Mouse (Mus musculus) G1E (cell line): ENCODE data around the gene Fgfr2. TPM values are rescaled to one million over a fixed set of nuclear protein-coding genes. Genes with fewer than 3 reads are reported as not detected.

Experiments used
- ATAC-seq: 2 replicates; pipeline ENCODE4 v1.8.0; 2016; ENCODE audit warnings: mild to moderate bottlenecking; ENCODE audit not compliant: insufficient number of reproducible peaks, poor library complexity, low FRiP score, severe bottlenecking; ENCODE audit errors: extremely low read depth
- DNase-seq: peaks from one replicate; pipeline ENCODE4 v3.0.0; 2012; ENCODE audit warnings: low spot score
- H3K27me3 ChIP-seq: 2 replicates; pipeline ENCODE4 v1.6.1; 2012; ENCODE audit warnings: mild to moderate bottlenecking, low read length, inconsistent platforms; ENCODE audit not compliant: insufficient read depth
- H3K36me3 ChIP-seq: replicated peaks from 2 replicates; pipeline ENCODE3; 2012; ENCODE audit warnings: mild to moderate bottlenecking, inconsistent platforms
- H3K4me1 ChIP-seq: 2 replicates; pipeline ENCODE4 v1.6.1; 2012; ENCODE audit warnings: low read depth, low read length, inconsistent platforms, mixed read lengths; ENCODE audit not compliant: insufficient read depth
- H3K4me3 ChIP-seq: 2 replicates; pipeline ENCODE4 v1.5.1; 2012; ENCODE audit warnings: low read depth, mild to moderate bottlenecking, inconsistent platforms, low read length, moderate library complexity, mixed read lengths
- H3K9me3 ChIP-seq: replicated peaks from 2 replicates; pipeline ENCODE4 v1.6.1; 2012; ENCODE audit warnings: inconsistent platforms
- CTCF ChIP-seq: IDR thresholded peaks from 2 replicates; pipeline ENCODE4 v1.5.1; 2012; ENCODE audit warnings: low read depth, low read length, inconsistent platforms, mixed read lengths
- GATA1 ChIP-seq: IDR thresholded peaks from 2 replicates; pipeline ENCODE4 v1.6.1; 2012; ENCODE audit warnings: borderline replicate concordance, low read length, inconsistent platforms, mixed read lengths
- GATA2 ChIP-seq: IDR thresholded peaks from 2 replicates; pipeline ENCODE4 v1.6.1; 2012; ENCODE audit warnings: low read depth, low read length, inconsistent platforms, borderline replicate concordance
- POLR2AphosphoS5 ChIP-seq: IDR thresholded peaks from 2 replicates; pipeline ENCODE4 v1.6.1; 2012; ENCODE audit warnings: low read depth, low read length, inconsistent platforms; ENCODE audit not compliant: insufficient replicate concordance
- TAL1 ChIP-seq: conservative IDR thresholded peaks from 2 replicates; pipeline ENCODE4 v1.6.1; 2012; ENCODE audit warnings: low read depth, low read length, inconsistent platforms, mixed read lengths
- polyA plus RNA-seq: library from polyadenylated mRNA; stranded (reverse); fragments of >175 nt; gene quantifications from 2 replicates; pipeline ENCODE4 v1.2.3, GENCODE M21; 2012
- total RNA-seq, 2 experiments: library from RNA; stranded (forward) in 1 of 2; stranded (reverse) in 1 of 2; fragments of 200-1000 nt in 1 of 2; fragments of >200 nt in 1 of 2; fragmentation: Nextera tagmentation in 1 of 2; gene quantifications; 2 replicates each; pipeline ENCODE4 v1.2.3; 2014 to 2017

Fgfr2 gene
- total and polyA plus RNA-seq, 3 experiments: 0.22 TPM; not detected in 2

DNA sequence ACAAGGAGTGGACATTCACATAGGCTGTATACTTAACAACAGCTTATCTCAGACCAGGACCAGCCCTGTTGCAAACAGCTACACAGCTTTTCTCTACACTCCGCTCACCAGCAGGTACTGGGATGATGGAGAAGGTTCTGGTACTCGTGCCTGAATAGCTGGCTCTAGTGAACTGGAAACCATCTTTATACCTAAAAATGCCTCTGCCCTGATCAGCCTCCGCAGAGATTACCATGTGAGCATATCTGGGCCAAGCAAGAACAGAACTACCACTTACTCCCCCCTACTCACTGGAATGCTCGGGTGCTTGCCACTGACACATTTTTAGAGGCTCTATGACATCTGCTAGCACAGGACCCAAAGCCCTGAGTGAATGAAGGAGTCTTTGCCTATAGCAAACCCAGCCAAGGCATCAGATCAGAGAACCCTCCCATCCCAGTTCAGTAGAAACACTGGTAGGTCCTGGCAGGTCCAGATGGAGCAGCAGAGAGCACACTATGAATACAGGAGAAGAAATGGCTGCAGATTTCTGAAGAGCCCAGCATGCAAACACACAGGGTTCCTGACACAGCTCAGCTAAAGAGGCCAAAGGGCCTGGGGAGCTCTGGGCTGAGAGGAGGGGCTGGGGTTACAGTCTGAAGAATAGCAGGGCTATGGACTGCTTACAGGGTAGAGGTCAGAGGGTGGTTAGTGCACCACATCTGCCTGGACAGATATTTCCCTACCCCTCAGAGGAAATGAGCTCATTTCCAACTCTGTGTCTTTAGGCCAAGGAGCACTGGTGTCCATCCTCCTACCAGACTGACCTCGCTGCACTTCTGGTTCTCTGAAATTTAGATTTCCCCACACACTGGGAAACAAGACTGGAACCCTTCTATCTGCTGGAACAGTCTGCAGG, 323.8 kb downstream of the Fgfr2 start:
- no peaks in the 10 kb centered on the region for H3K27me3 ChIP-seq
- ATAC-seq (no peak), DNase-seq (no peak)
- H3K4me3 ChIP-seq: no peak overlapping the region
- TF ChIP-seq CTCF (no peak), TAL1 (no peak), GATA2 (no peak), GATA1 (no peak), POLR2AphosphoS5 (no peak)
- H3K9me3 ChIP-seq: no peaks in the 10 kb centered on the region
- H3K4me1 ChIP-seq: peaks cover 34% of the 10 kb centered on the region
- peaks cover 91% of the 10 kb centered on the region for H3K36me3 ChIP-seq

DNA sequence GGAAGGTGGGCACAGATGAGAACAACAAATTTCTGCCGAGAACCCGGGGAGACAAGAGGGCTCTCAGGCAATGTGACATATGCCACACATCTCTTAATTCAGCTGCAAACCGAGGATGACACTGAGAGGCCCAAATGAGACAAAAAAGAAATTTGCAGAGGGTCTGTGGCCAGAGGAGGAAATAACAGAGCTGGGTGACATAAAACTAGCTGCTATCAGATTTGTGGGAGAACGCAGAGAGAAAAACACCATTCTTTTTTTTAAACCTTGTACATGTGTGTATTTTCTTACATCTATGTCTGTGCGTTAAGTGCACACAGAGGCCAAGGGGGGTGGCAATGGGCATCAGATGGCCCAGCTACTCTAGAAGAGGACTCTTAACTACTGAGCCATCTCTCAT, 328.0 kb downstream of the Fgfr2 start:
- no peak for TF ChIP-seq POLR2AphosphoS5
- Histone ChIP-seq H3K27me3 (no peaks in the 10 kb centered on the region), H3K36me3 (peaks cover 89% of the 10 kb centered on the region), H3K4me1 (peaks cover 34% of the 10 kb centered on the region), H3K9me3 (no peaks in the 10 kb centered on the region), H3K4me3 (no peak overlapping the region)
- ATAC-seq: no peak
- DNase-seq: no peak

DNA sequence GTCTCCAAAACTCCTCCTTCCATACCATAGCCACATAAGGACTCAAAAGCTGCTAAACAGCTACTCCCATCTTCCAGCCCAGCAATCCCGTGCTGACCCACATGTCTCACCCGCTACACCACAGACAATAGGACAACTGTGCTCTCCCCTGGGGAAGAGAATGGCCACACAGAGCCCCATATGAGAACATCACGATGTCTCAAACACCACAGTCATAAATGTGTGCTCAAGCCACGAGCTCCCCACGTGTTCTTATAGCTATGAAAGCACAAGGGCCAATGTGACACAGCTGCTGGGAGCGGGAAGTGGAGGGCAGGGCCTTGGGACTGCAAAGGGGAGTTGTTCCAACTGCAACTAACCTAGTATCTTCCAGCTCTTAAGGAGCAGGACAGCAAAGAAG, 329.7 kb downstream of the Fgfr2 start:
- H3K27me3 ChIP-seq: no peaks in the 10 kb centered on the region
- no peak for ATAC-seq
- TF ChIP-seq POLR2AphosphoS5 (no peak), CTCF (no peak), GATA1 (no peak), TAL1 (no peak), GATA2 (no peak)
- peaks cover 87% of the 10 kb centered on the region for H3K36me3 ChIP-seq
- no peak overlapping the region for H3K4me3 ChIP-seq
- H3K9me3 ChIP-seq: no peaks in the 10 kb centered on the region
- H3K4me1 ChIP-seq: peaks cover 28% of the 10 kb centered on the region
- DNase-seq: no peak

DNA sequence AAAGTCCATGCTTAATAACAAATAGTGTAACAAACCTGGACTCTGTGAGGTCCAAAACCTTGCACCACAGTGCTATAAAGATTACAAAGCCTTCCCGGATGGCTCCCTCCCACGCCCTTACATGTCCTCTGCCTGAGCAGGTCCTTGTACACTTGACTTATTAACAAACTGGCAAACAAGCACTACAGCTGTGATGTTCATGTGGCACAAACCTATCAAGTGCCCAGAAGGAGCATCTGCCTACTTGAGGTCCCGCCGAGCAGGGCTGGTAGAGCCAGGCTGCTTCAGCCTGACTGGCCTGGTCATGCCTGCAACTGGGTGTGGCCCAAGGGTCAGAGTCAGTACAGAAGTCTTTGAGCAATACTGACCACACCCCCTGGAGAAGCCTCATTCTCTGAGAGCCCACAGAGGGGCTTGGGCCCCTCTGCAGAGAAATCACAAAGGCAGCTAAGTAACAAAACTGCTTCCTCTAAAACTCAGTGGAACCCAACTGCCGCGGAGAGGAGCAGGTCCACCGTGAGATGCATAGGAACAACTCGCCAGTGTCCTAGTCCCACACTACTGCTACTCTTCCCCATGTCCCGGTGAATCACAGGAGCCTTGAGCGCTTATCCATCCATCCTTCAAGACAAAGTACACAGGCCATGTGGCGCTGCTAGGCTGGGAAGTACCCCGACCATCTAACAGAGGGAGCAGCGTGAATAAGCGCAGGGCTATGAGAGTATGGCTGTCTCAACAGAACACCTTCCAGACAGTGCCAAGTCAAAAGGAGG, 332.5 kb downstream of the Fgfr2 start:
- Histone ChIP-seq H3K4me1 (peaks cover 34% of the 10 kb centered on the region), H3K9me3 (no peaks in the 10 kb centered on the region), H3K4me3 (no peak overlapping the region), H3K27me3 (no peaks in the 10 kb centered on the region), H3K36me3 (peaks cover 91% of the 10 kb centered on the region)
- no peak for TF ChIP-seq TAL1
- no peak for TF ChIP-seq GATA1
- no peak for TF ChIP-seq CTCF
- no peak for TF ChIP-seq GATA2
- TF ChIP-seq POLR2AphosphoS5: no peak
- ATAC-seq (no peak), DNase-seq (no peak)

DNA sequence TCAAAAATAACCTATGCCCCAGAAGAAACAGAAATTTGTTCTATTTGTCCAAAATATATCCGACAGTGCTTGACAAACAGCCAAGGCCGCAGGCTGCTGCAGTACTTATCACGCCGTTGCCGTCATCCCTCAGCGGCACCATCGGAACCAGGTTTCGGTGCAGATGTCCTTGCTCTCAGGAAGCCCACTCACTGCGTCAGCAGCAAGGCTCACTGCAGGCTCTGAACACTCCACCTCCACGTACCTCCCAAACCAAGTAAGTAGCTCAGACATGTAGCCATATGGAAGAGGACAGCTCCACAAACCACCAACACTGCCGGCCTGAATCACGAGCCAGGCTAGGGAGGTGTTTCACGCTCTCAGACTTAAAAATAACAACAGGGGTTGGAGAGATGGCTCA, 334.3 kb downstream of the Fgfr2 start:
- ATAC-seq: no peak
- Histone ChIP-seq H3K36me3 (peaks cover 87% of the 10 kb centered on the region), H3K9me3 (no peaks in the 10 kb centered on the region), H3K4me3 (no peak overlapping the region), H3K27me3 (no peaks in the 10 kb centered on the region), H3K4me1 (peaks cover 32% of the 10 kb centered on the region)
- DNase-seq: no peak
- TF ChIP-seq GATA1: no peak
- TF ChIP-seq POLR2AphosphoS5: no peak
- no peak for TF ChIP-seq GATA2
- no peak for TF ChIP-seq CTCF
- no peak for TF ChIP-seq TAL1

DNA sequence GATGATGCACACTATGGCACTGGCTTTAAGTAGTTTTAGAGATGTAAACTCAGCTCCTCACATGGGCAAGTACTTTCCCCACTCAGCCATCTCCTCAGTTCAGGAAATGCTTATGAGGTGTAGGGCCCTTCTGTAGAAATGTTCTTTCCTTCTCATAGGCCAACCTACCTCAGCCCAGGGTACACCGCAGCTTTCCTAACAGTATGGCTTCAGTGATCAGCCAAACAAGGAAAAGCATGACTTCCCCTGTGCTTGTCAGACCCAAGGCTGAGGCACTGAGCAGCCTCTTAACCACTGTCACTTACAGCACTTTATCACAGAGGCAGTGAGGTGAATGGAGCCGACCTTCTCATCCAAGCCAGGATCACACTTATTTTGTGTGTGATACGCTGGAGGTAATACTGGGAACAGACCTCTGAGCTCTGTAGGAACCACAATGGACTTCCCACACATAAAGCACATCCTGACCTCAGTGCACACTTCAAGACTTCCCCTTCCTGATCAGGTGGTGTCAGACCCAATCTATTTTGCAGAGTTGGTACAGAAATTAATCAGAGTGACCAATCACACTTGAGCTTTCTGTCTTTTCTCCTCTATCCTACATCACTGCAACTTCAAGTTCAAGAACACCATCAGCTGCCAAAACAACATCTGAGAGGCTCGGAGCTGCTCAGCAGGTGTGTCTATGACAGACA, 335.5 kb downstream of the Fgfr2 start:
- Histone ChIP-seq H3K4me3 (no peak overlapping the region), H3K27me3 (no peaks in the 10 kb centered on the region), H3K4me1 (peaks cover 22% of the 10 kb centered on the region), H3K9me3 (no peaks in the 10 kb centered on the region), H3K36me3 (peaks cover 86% of the 10 kb centered on the region)
- no peak for TF ChIP-seq GATA1
- TF ChIP-seq GATA2: no peak
- no peak for TF ChIP-seq TAL1
- TF ChIP-seq POLR2AphosphoS5: no peak
- no peak for TF ChIP-seq CTCF
- no peak for DNase-seq
- ATAC-seq: no peak
